Mouse (Mus musculus) testis, postnatal 10 days (tissue): Measurements from ENCODE around the gene Actr1b.

ENCODE experiments used
- DNase-seq: peaks from one replicate; pipeline ENCODE4 v3.0.0; 2021; ENCODE audit warnings: low spot score

Actr1b gene

GRCm38 (mm10) chr1:36655039-36655438 is 59.2 kb downstream of the Actr1b start:
- no peak for DNase-seq
